Mouse (Mus musculus): ENCODE results near the gene Capzb. TPM values are rescaled to one million over a fixed set of nuclear protein-coding genes. Genes with fewer than 3 reads are reported as not detected.

Capzb gene
- polyA plus RNA-seq, 1 experiment: 151 TPM

GRCm38 (mm10) chr4:139311707-139312106, 119.0 kb downstream of the Capzb start:
- TF ChIP-seq GATA1 (IDR thresholded peaks at IDR 0.05; ENCODE audit: low read length): no peak

- TF ChIP-seq GATA1 (IDR thresholded peaks at IDR 0.05; ENCODE audit: low read length): no peak
These were observed 119.9 kb downstream of the Capzb start for GRCm38 (mm10) chr4:139312632-139313031.

- TF ChIP-seq GATA1 (IDR thresholded peaks at IDR 0.05; ENCODE audit: low read length): no peak
These were observed 125.8 kb downstream of the Capzb start for GRCm38 (mm10) chr4:139318449-139318848.

GRCm38 (mm10) chr4:139319740-139320139, 127.0 kb downstream of the Capzb start:
- no peak for TF ChIP-seq GATA1 (IDR thresholded peaks at IDR 0.05; ENCODE audit: low read length)

GRCm38 (mm10) chr4:139330605-139331004, 137.9 kb downstream of the Capzb start:
- no peak for TF ChIP-seq GATA1 (IDR thresholded peaks at IDR 0.05; ENCODE audit: low read length)

- no peak for TF ChIP-seq GATA1 (IDR thresholded peaks at IDR 0.05; ENCODE audit: low read length)
These were observed 142.1 kb downstream of the Capzb start for GRCm38 (mm10) chr4:139334631-139335295.

- TF ChIP-seq GATA1 (IDR thresholded peaks at IDR 0.05; ENCODE audit: low read length): peak; percentile 90
These were observed 142.8 kb downstream of the Capzb start for GRCm38 (mm10) chr4:139335507-139335906.

- no peak for TF ChIP-seq GATA1 (IDR thresholded peaks at IDR 0.05; ENCODE audit: low read length)
These were observed 144.3 kb downstream of the Capzb start for GRCm38 (mm10) chr4:139336822-139337483.

- no peak for TF ChIP-seq GATA1 (IDR thresholded peaks at IDR 0.05; ENCODE audit: low read length)
These were observed 145.4 kb downstream of the Capzb start for GRCm38 (mm10) chr4:139338145-139338544.

GRCm38 (mm10) chr4:139340835-139341234, 148.1 kb downstream of the Capzb start:
- TF ChIP-seq GATA1 (IDR thresholded peaks at IDR 0.05; ENCODE audit: low read length): no peak

Other genes starting within 250 kb of the Capzb start
- gene Rnf186, start 225.8 kb upstream of the Capzb start, polyA plus RNA-seq (2012): not detected in 2 replicates
- 16.4 and 20.4 TPM in 2 replicates for gene Tmco4, start 220.0 kb upstream of the Capzb start, polyA plus RNA-seq (2012)
- 0.04 TPM in 1 of 2 replicates, not detected in the other for gene Htr6, start 117.3 kb upstream of the Capzb start, polyA plus RNA-seq (2012)
- 0.29 and 0.36 TPM in 2 replicates for gene Nbl1, start 99.9 kb upstream of the Capzb start, polyA plus RNA-seq (2012)
- 14.5 and 16.7 TPM in 2 replicates for gene Minos1, start 61.8 kb upstream of the Capzb start, polyA plus RNA-seq (2012)
- gene Pqlc2, start 117.8 kb downstream of the Capzb start, polyA plus RNA-seq (2012): 4.7 and 6.1 TPM in 2 replicates
- 84.9 and 86.8 TPM in 2 replicates for gene Akr7a5, start 117.8 kb downstream of the Capzb start, polyA plus RNA-seq (2012)
- 90.9 and 127 TPM in 2 replicates for gene Mrto4, start 159.7 kb downstream of the Capzb start, polyA plus RNA-seq (2012)
- gene Emc1, start 159.7 kb downstream of the Capzb start, polyA plus RNA-seq (2012): 5.4 and 10.3 TPM in 2 replicates
- gene Ubr4, start 159.7 kb downstream of the Capzb start, polyA plus RNA-seq (2012): 110 and 151 TPM in 2 replicates

All from G1E-ER4 (cell line).